Mouse (Mus musculus) lung, embryonic 15.5 days (tissue): Measurements from ENCODE around the gene Gdf1. TPM values are rescaled to one million over a fixed set of nuclear protein-coding genes. Genes with fewer than 3 reads are reported as not detected.
A peak's percentile ranks its signal among the peaks of the same experiment; 100 is the strongest.

Experiments
- ATAC-seq: fragments of 200-750 bp; cut with Nextera tagmentation; 2 replicates; pipeline ENCODE4 v1.8.0; 2017; ENCODE audit warnings: moderate number of reproducible peaks, borderline replicate concordance; ENCODE audit not compliant: low FRiP score, low TSS enrichment; ENCODE audit errors: extremely low read depth
- H3K27ac ChIP-seq: fragments of 300-500 bp; sonication (generic); 2 replicates; pipeline ENCODE4 v1.5.1; 2015; ENCODE audit warnings: moderate library complexity, mild to moderate bottlenecking, inconsistent platforms
- H3K27me3 ChIP-seq: fragments of 300-500 bp; sonication (generic); 2 replicates; pipeline ENCODE4 v1.6.1; 2015; ENCODE audit warnings: inconsistent platforms
- H3K36me3 ChIP-seq: fragments of 300-500 bp; sonication (generic); 2 replicates; pipeline ENCODE4 v1.6.1; 2015; ENCODE audit warnings: inconsistent platforms
- H3K4me1 ChIP-seq: fragments of 300-500 bp; sonication (generic); 2 replicates; pipeline ENCODE4 v1.6.1; 2015; ENCODE audit warnings: inconsistent platforms
- H3K4me2 ChIP-seq: fragments of 300-500 bp; sonication (generic); 2 replicates; pipeline ENCODE4 v1.6.1; 2015; ENCODE audit warnings: inconsistent platforms, mild to moderate bottlenecking, moderate library complexity
- H3K4me3 ChIP-seq: fragments of 300-500 bp; sonication (generic); 2 replicates; pipeline ENCODE4 v1.5.1; 2015; ENCODE audit warnings: mild to moderate bottlenecking, inconsistent platforms
- H3K9ac ChIP-seq: fragments of 300-500 bp; sonication (generic); 2 replicates; pipeline ENCODE4 v1.6.1; 2015; ENCODE audit warnings: inconsistent platforms
- H3K9me3 ChIP-seq: fragments of 300-500 bp; sonication (generic); 2 replicates; pipeline ENCODE4 v1.6.1; 2016; ENCODE audit warnings: inconsistent platforms
- WGBS: fragments of 180-500 bp; shearing (Covaris S2); methylation state at CpG from one replicate; pipeline ENCODE4 v1.1.7; 2015; 5-methylcytosine and 5-hydroxymethylcytosine counted together
- polyA plus RNA-seq: library from polyadenylated mRNA; unstranded; fragments of >200 nt; fragmentation: Nextera tagmentation; extraction: Ambion mirVana; gene quantifications from 2 replicates; pipeline ENCODE4 v1.2.1, GENCODE M21; 2015

Gene Gdf1
- polyA plus RNA-seq, 1 experiment from 2014 or later = 1.0 TPM

DNA sequence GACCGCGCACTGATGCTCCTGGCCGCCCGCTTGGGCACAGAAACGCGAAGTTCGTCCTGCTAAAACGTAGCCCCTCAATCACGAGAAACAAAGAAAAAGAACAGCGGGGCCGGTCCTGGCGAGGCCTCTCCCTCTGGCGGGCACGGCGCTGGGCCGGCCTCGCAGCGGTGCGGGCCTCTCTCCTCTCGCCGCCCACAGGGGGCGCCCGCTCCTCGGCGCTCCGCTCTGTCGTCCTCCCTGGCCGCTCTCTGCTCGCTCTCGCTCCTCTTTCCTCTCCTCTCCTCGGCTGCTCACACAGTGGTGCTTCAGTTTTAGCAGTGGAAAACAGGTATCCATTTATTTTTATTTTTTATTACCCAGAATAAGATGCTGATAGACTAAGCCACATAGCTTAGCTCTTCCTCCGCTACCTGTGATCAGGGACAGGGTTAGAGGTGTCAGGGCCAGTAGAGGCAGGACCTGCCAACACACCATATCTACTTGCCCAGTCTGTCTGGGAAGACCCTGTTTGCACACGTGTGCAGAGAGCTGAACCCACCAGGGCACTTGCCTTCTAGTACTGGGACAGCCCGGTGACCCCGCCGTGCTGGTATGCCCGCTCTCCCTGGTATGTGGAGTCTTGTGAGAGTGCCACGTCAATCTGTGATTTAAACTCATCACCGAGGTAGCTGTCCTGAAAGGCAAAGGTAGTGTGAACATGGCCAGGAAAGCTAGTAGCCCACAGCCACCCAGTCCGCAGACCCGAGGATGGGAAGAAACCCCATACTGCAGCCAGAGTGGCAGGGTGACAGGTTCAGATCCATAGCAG is 2.7 kb downstream of the Gdf1 start:
- H3K36me3 ChIP-seq = peaks cover 61% of the 10 kb centered on the region
- 29% methylated on average over 40 of the region's 41 CpGs for WGBS
- no peak overlapping the region for H3K9ac ChIP-seq
- H3K27ac ChIP-seq = no peak overlapping the region
- H3K9me3 ChIP-seq = no peaks in the 10 kb centered on the region
- H3K27me3 ChIP-seq = no peaks in the 10 kb centered on the region
- no peak overlapping the region for H3K4me2 ChIP-seq
- no peak overlapping the region for H3K4me3 ChIP-seq
- peaks cover 18% of the 10 kb centered on the region for H3K4me1 ChIP-seq
- ATAC-seq = peak; percentile 55; the same call in 1 of the 2 replicates

GRCm38 (mm10) chr8:70332878-70333202 is 3.2 kb downstream of the Gdf1 start:
- peaks cover 18% of the 10 kb centered on the region for H3K4me1 ChIP-seq
- 93% methylated on average over 6 of the region's 6 CpGs for WGBS
- no peaks in the 10 kb centered on the region for H3K9me3 ChIP-seq
- H3K9ac ChIP-seq = no peak overlapping the region
- H3K27me3 ChIP-seq = no peaks in the 10 kb centered on the region
- no peak for ATAC-seq
- H3K27ac ChIP-seq = no peak overlapping the region
- no peak overlapping the region for H3K4me2 ChIP-seq
- no peak overlapping the region for H3K4me3 ChIP-seq
- peaks cover 66% of the 10 kb centered on the region for H3K36me3 ChIP-seq

DNA sequence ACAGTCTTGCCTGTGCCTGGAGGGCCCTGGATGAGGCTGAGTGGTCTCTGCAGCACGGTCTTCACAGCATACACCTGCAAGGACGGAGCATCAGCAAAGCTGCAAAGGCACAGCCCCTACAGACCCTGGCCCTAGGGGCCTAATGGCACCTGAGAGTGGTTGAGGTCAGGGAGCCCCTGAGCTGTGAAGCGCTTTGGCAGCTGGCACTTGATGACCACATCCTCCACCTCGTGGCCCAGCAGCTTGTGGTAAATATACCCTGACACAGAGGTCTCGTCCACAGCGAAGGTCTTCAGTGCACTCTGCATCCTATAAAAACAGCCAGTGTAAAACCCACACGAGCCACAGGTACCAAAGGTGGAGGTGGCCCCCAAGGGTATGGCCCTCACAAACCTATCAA is 9.3 kb downstream of the Gdf1 start:
- Histone ChIP-seq H3K27me3 (no peaks in the 10 kb centered on the region), H3K4me3 (no peak overlapping the region), H3K9ac (no peak overlapping the region), H3K4me2 (no peak overlapping the region), H3K36me3 (peaks cover 99% of the 10 kb centered on the region), H3K27ac (no peak overlapping the region), H3K4me1 (no peaks in the 10 kb centered on the region), H3K9me3 (no peaks in the 10 kb centered on the region)
- ATAC-seq = no peak
- WGBS = 85% methylated on average over 7 of the region's 7 CpGs

DNA sequence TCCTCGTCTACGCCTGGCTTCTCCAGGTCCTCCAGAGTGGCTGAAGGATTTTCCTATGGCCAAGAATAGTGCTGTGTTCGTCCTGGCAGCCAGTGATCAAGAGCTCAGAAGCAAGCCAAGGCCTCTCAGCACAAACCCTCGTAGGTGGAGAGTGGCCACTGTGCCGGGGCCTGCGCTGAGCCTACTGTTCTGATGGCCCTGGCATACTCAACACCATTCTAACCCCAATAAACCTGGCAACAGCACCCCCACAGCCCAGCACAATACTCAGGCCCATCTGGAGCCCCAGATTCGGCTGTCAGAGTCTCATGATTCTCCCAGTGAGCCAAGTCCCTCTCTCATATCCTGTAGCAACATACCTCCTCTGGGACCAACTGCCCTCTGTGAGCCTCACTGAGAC is 11.0 kb downstream of the Gdf1 start:
- ATAC-seq = no peak
- Histone ChIP-seq H3K4me3 (no peak overlapping the region), H3K9me3 (no peaks in the 10 kb centered on the region), H3K27ac (no peak overlapping the region), H3K9ac (no peak overlapping the region), H3K4me2 (no peak overlapping the region), H3K36me3 (peaks cover 83% of the 10 kb centered on the region), H3K27me3 (no peaks in the 10 kb centered on the region), H3K4me1 (no peaks in the 10 kb centered on the region)
- WGBS = 82% methylated on average over 7 of the region's 7 CpGs

DNA sequence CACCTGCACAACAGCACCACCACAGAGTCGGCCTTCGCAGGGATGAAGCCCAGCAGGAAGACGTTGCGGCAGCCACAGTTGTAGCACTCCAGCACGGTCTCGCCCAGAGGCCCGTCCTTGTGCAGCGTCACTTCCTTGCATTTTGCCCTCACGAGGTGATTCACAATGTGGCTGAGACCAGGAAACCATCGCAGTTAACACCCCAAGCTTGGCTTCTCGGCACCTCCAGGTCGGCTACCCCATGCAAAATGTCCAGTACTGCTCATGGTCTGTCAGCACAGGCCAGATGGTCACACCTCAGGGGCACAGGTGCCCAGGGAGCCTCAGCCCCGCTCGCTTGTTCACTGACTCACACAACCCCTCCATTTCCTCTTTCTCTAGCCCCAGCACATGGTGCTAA is 12.4 kb downstream of the Gdf1 start:
- peaks cover 79% of the 10 kb centered on the region for H3K36me3 ChIP-seq
- no peak overlapping the region for H3K4me3 ChIP-seq
- no peak overlapping the region for H3K27ac ChIP-seq
- ATAC-seq = no peak
- no peaks in the 10 kb centered on the region for H3K4me1 ChIP-seq
- H3K9ac ChIP-seq = no peak overlapping the region
- H3K4me2 ChIP-seq = no peak overlapping the region
- WGBS = 81% methylated on average over 14 of the region's 14 CpGs
- H3K27me3 ChIP-seq = no peaks in the 10 kb centered on the region
- no peaks in the 10 kb centered on the region for H3K9me3 ChIP-seq

DNA sequence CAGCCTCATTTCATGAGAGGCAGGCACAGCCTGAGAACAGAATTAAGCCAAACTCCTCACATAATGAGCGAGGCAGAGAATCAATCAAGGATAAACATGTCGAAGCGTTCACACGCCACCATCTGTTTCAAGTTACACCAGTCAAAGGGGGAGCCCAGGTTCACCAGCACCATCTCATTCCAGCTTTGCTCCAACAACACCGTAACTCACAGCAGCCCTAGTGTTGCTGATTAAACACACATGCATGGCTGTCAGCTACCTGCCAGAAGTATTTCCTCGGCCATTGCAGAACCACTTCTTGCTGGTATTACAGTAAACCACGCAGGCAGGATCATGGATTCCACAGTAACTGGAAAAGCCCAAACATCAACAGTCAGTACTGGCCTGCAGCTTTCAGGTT is 13.5 kb downstream of the Gdf1 start:
- Histone ChIP-seq H3K4me3 (no peak overlapping the region), H3K27ac (no peak overlapping the region), H3K4me2 (no peak overlapping the region), H3K36me3 (peaks cover 69% of the 10 kb centered on the region), H3K9ac (no peak overlapping the region), H3K9me3 (no peaks in the 10 kb centered on the region), H3K4me1 (0 out of 2 replicates have a peak, but pooled peaks cover 3% of the 10 kb centered on the region), H3K27me3 (no peaks in the 10 kb centered on the region)
- ATAC-seq = no peak
- 66% methylated on average over 7 of the region's 7 CpGs for WGBS

DNA sequence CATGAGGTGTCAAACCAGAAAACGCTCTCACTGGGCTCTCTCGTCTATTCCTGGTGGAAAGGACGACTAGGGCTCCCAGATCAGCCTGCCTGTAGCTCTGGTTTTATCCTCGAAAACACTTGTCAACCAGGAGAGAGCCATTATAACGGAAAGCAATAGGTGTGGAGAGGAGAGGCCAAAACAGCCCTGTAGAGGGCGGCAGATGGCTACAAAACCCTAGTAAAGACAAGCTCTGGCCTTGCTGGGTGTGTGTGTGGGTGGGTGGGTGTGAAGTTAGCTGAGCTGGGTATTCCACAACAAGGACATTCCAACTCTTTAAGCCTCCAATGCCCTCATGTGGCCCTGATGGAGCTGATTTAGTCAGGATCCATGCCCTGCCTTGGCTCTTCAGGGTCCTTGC is 14.1 kb downstream of the Gdf1 start:
- H3K4me2 ChIP-seq = no peak overlapping the region
- 52% methylated on average over 6 of the region's 6 CpGs for WGBS
- H3K9ac ChIP-seq = no peak overlapping the region
- no peak overlapping the region for H3K4me3 ChIP-seq
- no peaks in the 10 kb centered on the region for H3K27me3 ChIP-seq
- peaks cover 9% of the 10 kb centered on the region; the same call in 1 of the 2 replicates for H3K4me1 ChIP-seq
- H3K27ac ChIP-seq = no peak overlapping the region
- no peak; the same call in 1 of the 2 replicates for ATAC-seq
- no peaks in the 10 kb centered on the region for H3K9me3 ChIP-seq
- peaks cover 69% of the 10 kb centered on the region for H3K36me3 ChIP-seq

GRCm38 (mm10) chr8:70344279-70344678 is 14.7 kb downstream of the Gdf1 start:
- H3K27ac ChIP-seq = no peak overlapping the region
- H3K4me3 ChIP-seq = no peak overlapping the region
- no peak overlapping the region for H3K4me2 ChIP-seq
- no peaks in the 10 kb centered on the region for H3K9me3 ChIP-seq
- peaks cover 15% of the 10 kb centered on the region for H3K4me1 ChIP-seq
- 84% methylated on average over 2 of the region's 2 CpGs for WGBS
- H3K36me3 ChIP-seq = peaks cover 69% of the 10 kb centered on the region
- H3K9ac ChIP-seq = no peak overlapping the region
- no peaks in the 10 kb centered on the region for H3K27me3 ChIP-seq
- no peak for ATAC-seq

DNA sequence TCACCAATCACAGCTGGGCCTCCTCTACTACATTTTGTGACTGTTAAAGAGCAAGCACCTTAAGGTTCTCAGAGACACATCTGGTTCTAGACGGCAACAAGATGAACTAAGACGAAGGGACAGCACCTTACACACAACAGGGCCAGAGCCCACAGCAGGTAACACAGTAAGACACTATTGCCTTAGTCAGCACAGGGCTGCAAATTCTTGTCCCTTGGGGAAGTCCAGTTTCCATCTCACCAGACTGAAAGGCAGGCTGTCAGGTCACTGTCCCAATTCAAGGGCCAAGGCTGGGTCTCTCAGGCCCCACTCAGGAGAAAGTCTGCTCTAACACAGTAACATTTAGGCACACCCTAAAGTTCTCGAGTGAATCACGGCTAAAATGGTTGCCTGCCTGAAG is 17.8 kb downstream of the Gdf1 start:
- Histone ChIP-seq H3K4me1 (peaks cover 38% of the 10 kb centered on the region), H3K27ac (no peak overlapping the region), H3K36me3 (peaks cover 39% of the 10 kb centered on the region), H3K4me3 (no peak overlapping the region), H3K9ac (no peak overlapping the region), H3K9me3 (no peaks in the 10 kb centered on the region), H3K27me3 (no peaks in the 10 kb centered on the region), H3K4me2 (no peak overlapping the region)
- 74% methylated on average over 4 of the region's 4 CpGs for WGBS
- ATAC-seq = no peak

DNA sequence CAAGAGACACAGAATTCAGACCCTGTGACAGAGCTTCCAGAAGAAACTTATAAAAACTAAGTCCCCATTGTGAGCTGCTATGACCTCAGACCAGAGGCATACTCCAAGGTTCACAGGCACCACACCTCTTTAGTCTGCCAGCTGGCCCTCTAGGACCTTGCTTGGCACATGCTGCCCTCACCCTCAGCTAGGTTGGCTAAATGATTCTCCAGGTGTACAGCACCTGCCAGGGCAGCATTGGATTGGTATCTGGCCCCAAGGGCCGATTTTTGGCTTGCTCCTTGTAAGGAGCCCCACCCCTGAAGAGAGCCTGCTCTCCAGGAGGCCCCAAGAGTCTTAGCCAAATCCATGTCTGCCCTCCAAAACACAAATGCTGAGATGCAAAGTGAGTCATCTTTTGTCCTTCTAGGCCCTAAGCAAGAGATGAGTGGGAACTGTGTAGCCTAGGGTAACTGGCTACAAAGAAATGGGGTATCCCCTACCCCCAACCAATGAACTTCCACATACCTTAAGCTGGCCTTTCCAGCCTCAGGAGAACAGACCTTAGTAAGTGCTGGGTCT is 18.3 kb downstream of the Gdf1 start:
- ATAC-seq = no peak
- Histone ChIP-seq H3K4me1 (peaks cover 38% of the 10 kb centered on the region), H3K9ac (no peak overlapping the region)

DNA sequence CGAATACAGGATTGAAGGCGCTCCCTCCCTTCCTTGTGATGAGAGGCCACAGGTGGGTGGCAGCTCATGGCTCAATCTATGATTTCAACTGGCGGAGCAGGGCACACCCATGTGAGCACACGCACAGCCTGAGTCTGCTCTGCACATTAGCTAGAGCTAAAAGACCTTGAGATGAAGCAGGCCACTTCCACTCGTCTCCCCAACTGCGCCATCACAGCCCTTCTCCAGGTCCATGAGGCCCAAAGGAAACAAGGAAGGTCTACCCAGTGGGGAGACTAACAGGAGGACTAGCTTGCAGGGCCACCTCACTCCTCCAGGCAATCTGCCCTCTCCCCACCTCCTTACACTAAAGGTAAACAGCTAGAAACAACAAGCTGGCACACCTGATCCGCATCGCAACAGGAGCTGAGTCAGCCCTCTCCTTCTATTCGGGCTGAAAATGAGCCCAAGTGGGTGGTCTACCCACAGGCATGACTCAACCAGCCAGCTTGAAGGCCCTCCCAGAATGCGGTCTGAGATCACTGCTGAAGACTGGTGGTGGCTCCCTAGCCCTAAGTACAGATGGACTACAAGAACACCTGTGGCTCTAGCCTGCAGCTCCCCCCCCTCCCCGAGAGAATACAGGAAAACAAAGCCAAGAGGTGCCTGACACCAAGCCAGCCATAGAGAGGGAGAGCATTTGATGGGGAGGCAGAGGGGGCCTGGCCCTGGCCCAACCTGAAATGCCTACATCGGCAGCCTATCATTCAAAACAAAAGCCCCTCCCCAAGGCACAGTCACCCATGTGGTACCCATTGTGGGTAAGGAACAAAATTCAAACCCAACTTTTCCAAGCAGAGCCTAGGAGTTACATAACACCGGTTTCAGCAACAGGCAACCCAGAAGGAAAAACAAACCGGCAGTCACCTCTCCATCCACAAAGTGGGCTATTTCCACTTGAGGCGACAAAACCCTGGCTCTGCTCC is 21.7 kb downstream of the Gdf1 start:
- Histone ChIP-seq H3K4me1 (peaks cover 48% of the 10 kb centered on the region), H3K27me3 (no peaks in the 10 kb centered on the region), H3K9ac (peak overlapping the region; percentile 97), H3K4me2 (peak overlapping the region; percentile 95), H3K36me3 (peaks cover 19% of the 10 kb centered on the region), H3K27ac (peak overlapping the region; percentile 21; the same call in 1 of the 2 replicates), H3K4me3 (peak overlapping the region; percentile 89), H3K9me3 (no peaks in the 10 kb centered on the region)
- 40% methylated on average over 15 of the region's 15 CpGs for WGBS
- ATAC-seq = no peak

More for the DNA sequence above, 18.3 kb downstream of the Gdf1 start:
- no peak overlapping the region for H3K27ac ChIP-seq
- H3K9me3 ChIP-seq = no peaks in the 10 kb centered on the region
- H3K36me3 ChIP-seq = peaks cover 34% of the 10 kb centered on the region
- no peaks in the 10 kb centered on the region for H3K27me3 ChIP-seq
- H3K4me2 ChIP-seq = no peak overlapping the region
- 59% methylated on average over 1 of the region's 1 CpGs for WGBS
- no peak overlapping the region for H3K4me3 ChIP-seq
